Mouse (Mus musculus): ENCODE measurements at regions not wholly inside any gene's neighbourhood (a gene's known extent, or its start where the extent isn't known, plus 50 kb on each side); places are given as distances from the start of the nearest gene placed in this dataset.

- no peak for TF ChIP-seq CTCF (IDR thresholded peaks at IDR 0.05; ENCODE audit: extremely low read depth, insufficient read length, insufficient replicate concordance, low read depth, low read length)
- TF ChIP-seq POLR2A (IDR thresholded peaks at IDR 0.05; ENCODE audit: low read depth, low read length) = no peak
These were observed 777.8 kb upstream of the Lcorl start for GRCm38 (mm10) chr5:46635116-46635668.
